Mouse (Mus musculus) MEL (cell line): Measurements from ENCODE around the gene Sat1. TPM values are rescaled to one million over a fixed set of nuclear protein-coding genes. Genes with fewer than 3 reads are reported as not detected.

Source experiments
- DNase-seq: peaks from one replicate; pipeline ENCODE4 v3.0.0; 2011; ENCODE audit warnings: low read depth, low spot score
- H3K27ac ChIP-seq: 2 replicates; pipeline ENCODE4 v1.5.1; 2012; ENCODE audit warnings: low read depth, mild to moderate bottlenecking, control low read depth, low read length, moderate library complexity; ENCODE audit not compliant: control insufficient read depth
- H3K27me3 ChIP-seq, 2 experiments: fragments of 150-350 bp in 1 of 2; sonication (generic) in 1 of 2; 2 replicates each; pipeline ENCODE4 v1.6.1; 2012; ENCODE audit warnings: low read length in 2 of 2, mild to moderate bottlenecking in 2 of 2, improper control_type of control experiment in 1 of 2, moderate library complexity in 1 of 2; ENCODE audit not compliant: insufficient read depth in 2 of 2, control insufficient read depth in 1 of 2
- H3K36me3 ChIP-seq, 2 experiments: 2 replicates each; pipeline ENCODE4 v1.6.1; 2012 to 2014; ENCODE audit warnings: low read length in 2 of 2, improper control_type of control experiment in 1 of 2, inconsistent platforms in 1 of 2, mild to moderate bottlenecking in 1 of 2; ENCODE audit not compliant: insufficient read depth in 2 of 2, control insufficient read depth in 1 of 2
- H3K4me1 ChIP-seq, 2 experiments: fragments of 150-350 bp in 1 of 2; sonication (generic) in 1 of 2; 2 replicates each; pipeline ENCODE4 v1.6.1; 2012; ENCODE audit warnings: low read length in 2 of 2, improper control_type of control experiment in 1 of 2, mild to moderate bottlenecking in 1 of 2; ENCODE audit not compliant: insufficient read depth in 2 of 2, control insufficient read depth in 1 of 2
- H3K4me3 ChIP-seq, 2 experiments: fragments of 150-350 bp in 1 of 2; sonication (generic) in 1 of 2; 2 replicates each; pipeline ENCODE4 v1.5.1; 2012; ENCODE audit warnings: low read depth in 2 of 2, low read length in 2 of 2, mild to moderate bottlenecking in 2 of 2, moderate library complexity in 2 of 2, control low read depth in 1 of 2, improper control_type of control experiment in 1 of 2; ENCODE audit not compliant: control insufficient read depth in 1 of 2, insufficient read depth in 1 of 2
- H3K79me2 ChIP-seq: 2 replicates; pipeline ENCODE4 v1.6.1; 2012; ENCODE audit warnings: mild to moderate bottlenecking, low read length, moderate library complexity; ENCODE audit not compliant: control insufficient read depth, poor library complexity, insufficient read depth
- H3K9ac ChIP-seq: 2 replicates; pipeline ENCODE4 v1.6.1; 2012; ENCODE audit warnings: low read depth, mild to moderate bottlenecking, control low read depth, low read length, moderate library complexity; ENCODE audit not compliant: control insufficient read depth, poor library complexity, severe bottlenecking
- H3K9me3 ChIP-seq: fragments of 150-350 bp; sonication (generic); replicated peaks from 2 replicates; pipeline ENCODE4 v1.6.1; 2012; ENCODE audit warnings: mild to moderate bottlenecking, low read length, improper control_type of control experiment, moderate library complexity; ENCODE audit not compliant: insufficient read depth
- CHD1 ChIP-seq: IDR thresholded peaks from 2 replicates; pipeline ENCODE4 v1.6.1; 2012; ENCODE audit warnings: low read depth, mild to moderate bottlenecking, inconsistent platforms, low read length, improper control_type of control experiment
- CHD2 ChIP-seq: IDR thresholded peaks from 2 replicates; pipeline ENCODE4 v1.6.1; 2011; ENCODE audit warnings: low read length, improper control_type of control experiment
- E2F4 ChIP-seq: IDR thresholded peaks from 2 replicates; pipeline ENCODE4 v1.6.1; 2011; ENCODE audit warnings: low read depth, low read length, improper control_type of control experiment, borderline replicate concordance
- ELF1 ChIP-seq: IDR thresholded peaks from 2 replicates; pipeline ENCODE4 v1.6.1; 2014; ENCODE audit warnings: low read depth, mild to moderate bottlenecking, inconsistent platforms, low read length, improper control_type of control experiment, moderate library complexity
- EP300 ChIP-seq, 2 experiments: IDR thresholded peaks; 2 replicates each; pipeline ENCODE4 v1.6.1; 2011; ENCODE audit warnings: improper control_type of control experiment in 2 of 2, low read length in 2 of 2, low read depth in 1 of 2, mild to moderate bottlenecking in 1 of 2
- ETS1 ChIP-seq: IDR thresholded peaks from 2 replicates; pipeline ENCODE4 v1.6.1; 2012; ENCODE audit warnings: low read depth, mild to moderate bottlenecking, inconsistent platforms, low read length, improper control_type of control experiment, moderate library complexity
- GABPA ChIP-seq: IDR thresholded peaks from 2 replicates; pipeline ENCODE4 v1.6.1; 2012; ENCODE audit warnings: low read depth, mild to moderate bottlenecking, inconsistent platforms, low read length, improper control_type of control experiment, moderate library complexity
- GATA1 ChIP-seq: IDR thresholded peaks from 2 replicates; pipeline ENCODE4 v1.6.1; 2011; ENCODE audit warnings: low read depth, low read length, improper control_type of control experiment
- HCFC1 ChIP-seq: IDR thresholded peaks from 2 replicates; pipeline ENCODE4 v1.6.1; 2012; ENCODE audit warnings: low read depth, mild to moderate bottlenecking, inconsistent platforms, low read length, improper control_type of control experiment, moderate library complexity
- JUND ChIP-seq: IDR thresholded peaks from 2 replicates; pipeline ENCODE4 v1.6.1; 2011; ENCODE audit warnings: low read depth, mild to moderate bottlenecking, improper control_type of control experiment, low read length
- KAT2A ChIP-seq: conservative IDR thresholded peaks from 2 replicates; pipeline ENCODE4 v1.6.1; 2012; ENCODE audit warnings: low read depth, low read length, improper control_type of control experiment, inconsistent platforms
- MAFK ChIP-seq: IDR thresholded peaks from 2 replicates; pipeline ENCODE4 v1.6.1; 2011; ENCODE audit warnings: low read depth, mild to moderate bottlenecking, low read length, improper control_type of control experiment, borderline replicate concordance
- MAX ChIP-seq: IDR thresholded peaks from 2 replicates; pipeline ENCODE4 v1.6.1; 2011; ENCODE audit warnings: low read length, improper control_type of control experiment
- MAZ ChIP-seq: IDR thresholded peaks from 2 replicates; pipeline ENCODE4 v1.6.1; 2012; ENCODE audit warnings: low read depth, mild to moderate bottlenecking, inconsistent platforms, low read length, improper control_type of control experiment
- MEF2A ChIP-seq: IDR thresholded peaks from 2 replicates; pipeline ENCODE4 v1.6.1; 2014; ENCODE audit warnings: low read depth, mild to moderate bottlenecking, inconsistent platforms, low read length, improper control_type of control experiment; ENCODE audit not compliant: poor library complexity, insufficient replicate concordance, severe bottlenecking; ENCODE audit errors: extremely low read depth
- MXI1 ChIP-seq: IDR thresholded peaks from 2 replicates; pipeline ENCODE4 v1.6.1; 2011; ENCODE audit warnings: mild to moderate bottlenecking, low read depth, low read length, improper control_type of control experiment
- MYB ChIP-seq: IDR thresholded peaks from 2 replicates; pipeline ENCODE4 v1.6.1; 2011; ENCODE audit warnings: mild to moderate bottlenecking, low read depth, low read length, improper control_type of control experiment
- MYC ChIP-seq: IDR thresholded peaks from 2 replicates; pipeline ENCODE4 v1.6.1; 2011; ENCODE audit warnings: low read depth, mild to moderate bottlenecking, low read length, improper control_type of control experiment, moderate library complexity
- NELFE ChIP-seq: IDR thresholded peaks from 2 replicates; pipeline ENCODE4 v1.6.1; 2011; ENCODE audit warnings: low read depth, low read length, improper control_type of control experiment
- NRF1 ChIP-seq: IDR thresholded peaks from 2 replicates; pipeline ENCODE4 v1.6.1; 2014; ENCODE audit warnings: low read depth, mild to moderate bottlenecking, inconsistent platforms, low read length, improper control_type of control experiment, moderate library complexity; ENCODE audit not compliant: poor library complexity, insufficient read depth, severe bottlenecking
- RAD21 ChIP-seq: IDR thresholded peaks from 2 replicates; pipeline ENCODE4 v1.6.1; 2011; ENCODE audit warnings: mild to moderate bottlenecking, low read depth, low read length, improper control_type of control experiment
- RCOR1 ChIP-seq: IDR thresholded peaks from 2 replicates; pipeline ENCODE4 v1.6.1; 2012; ENCODE audit warnings: low read depth, mild to moderate bottlenecking, inconsistent platforms, low read length, improper control_type of control experiment
- SMC3 ChIP-seq: IDR thresholded peaks from 2 replicates; pipeline ENCODE4 v1.6.1; 2011; ENCODE audit warnings: low read depth, low read length, improper control_type of control experiment
- TAL1 ChIP-seq: IDR thresholded peaks from 2 replicates; pipeline ENCODE4 v1.6.1; 2012; ENCODE audit warnings: mild to moderate bottlenecking, inconsistent platforms, low read length, moderate library complexity, mixed read lengths
- TBP ChIP-seq: IDR thresholded peaks from 2 replicates; pipeline ENCODE4 v1.8.0; 2011; ENCODE audit warnings: low read depth, low read length, improper control_type of control experiment
- TCF12 ChIP-seq: IDR thresholded peaks from 2 replicates; pipeline ENCODE4 v1.6.1; 2014; ENCODE audit warnings: low read depth, mild to moderate bottlenecking, inconsistent platforms, low read length, improper control_type of control experiment, moderate library complexity
- USF1 ChIP-seq: IDR thresholded peaks from 2 replicates; pipeline ENCODE4 v1.6.1; 2014; ENCODE audit warnings: low read depth, mild to moderate bottlenecking, inconsistent platforms, low read length, improper control_type of control experiment, moderate library complexity
- USF2 ChIP-seq, 2 experiments: IDR thresholded peaks; 2 replicates each; pipeline ENCODE4 v1.6.1; 2011 to 2012; ENCODE audit warnings: improper control_type of control experiment in 2 of 2, low read length in 2 of 2, borderline replicate concordance in 1 of 2, inconsistent platforms in 1 of 2, low read depth in 1 of 2, mild to moderate bottlenecking in 1 of 2; ENCODE audit not compliant: insufficient read depth in 1 of 2
- ZC3H11A ChIP-seq: IDR thresholded peaks from 2 replicates; pipeline ENCODE4 v1.6.1; 2012; ENCODE audit warnings: low read depth, mild to moderate bottlenecking, inconsistent platforms, low read length, improper control_type of control experiment
- ZKSCAN1 ChIP-seq: IDR thresholded peaks from 2 replicates; pipeline ENCODE4 v1.6.1; 2012; ENCODE audit warnings: low read depth, mild to moderate bottlenecking, inconsistent platforms, low read length, improper control_type of control experiment, moderate library complexity
- ZMIZ1 ChIP-seq: IDR thresholded peaks from 2 replicates; pipeline ENCODE4 v1.6.1; 2012; ENCODE audit warnings: low read depth, mild to moderate bottlenecking, inconsistent platforms, low read length, improper control_type of control experiment, moderate library complexity
- ZNF384 ChIP-seq: IDR thresholded peaks from 2 replicates; pipeline ENCODE4 v1.6.1; 2012; ENCODE audit warnings: low read depth, mild to moderate bottlenecking, inconsistent platforms, low read length, improper control_type of control experiment
- polyA plus RNA-seq, 2 experiments: library from polyadenylated mRNA; stranded (reverse) in 1 of 2; unstranded in 1 of 2; fragments of >175 nt in 1 of 2; fragments of >200 nt in 1 of 2; gene quantifications; 2 replicates each; pipeline versions ENCODE4 v1.2.1 to v1.2.4; 2012; ENCODE audit warnings: low replicate concordance in 2 of 2, low read depth in 1 of 2; ENCODE audit not compliant: insufficient read length in 2 of 2, insufficient read depth in 1 of 2, missing spikeins in 1 of 2
- total RNA-seq: library from RNA; depleted of rRNA; stranded (reverse); fragments of 300-350 nt; gene quantifications from 2 replicates; pipeline ENCODE4 v1.2.3, GENCODE M21; 2012

Gene Sat1
- total and polyA plus RNA-seq, 3 experiments = 70.8 to 167 (median 73.7) TPM

- no peak for DNase-seq
- H3K27me3 ChIP-seq = no peaks in the 10 kb centered on the region; a peak in 1 of 4 replicates
- H3K9me3 ChIP-seq = no peaks in the 10 kb centered on the region
- H3K9ac ChIP-seq = no peak overlapping the region
- H3K79me2 ChIP-seq = no peaks in the 10 kb centered on the region
- TF ChIP-seq NRF1 (no peak), MXI1 (no peak), USF2 (IDR thresholded peaks at IDR 0.05; ENCODE audit: borderline replicate concordance in 1 of 2, insufficient read depth in 1 of 2, low read depth in 1 of 2, low read length in 2 of 2) (no peak), GABPA (no peak), ZNF384 (no peak), MAZ (no peak), CHD2 (no peak), MEF2A (no peak), RCOR1 (no peak), TAL1 (no peak), USF1 (peak; percentile 19; the same call in 1 of the 2 replicates), TCF12 (peak; percentile 5; the same call in 1 of the 2 replicates), ZKSCAN1 (no peak), MAX (no peak), ZC3H11A (no peak), KAT2A (no peak), MYB (no peak), EP300 (IDR thresholded peaks at IDR 0.05; ENCODE audit: low read depth in 1 of 2, low read length in 2 of 2) (peak in 1 of 2 experiments; percentile 35; a peak in 1 of 4 replicates), E2F4 (no peak), TBP (no peak), NELFE (no peak), GATA1 (no peak), ETS1 (peak; percentile 66; the same call in 1 of the 2 replicates), SMC3 (no peak), JUND (no peak), MAFK (no peak), HCFC1 (no peak), ZMIZ1 (no peak), CHD1 (no peak), MYC (no peak), RAD21 (no peak), ELF1 (no peak)
- no peaks in the 10 kb centered on the region; a peak in 1 of 4 replicates for H3K4me1 ChIP-seq
- peak overlapping the region; percentile 39; the same call in 1 of the 2 replicates for H3K27ac ChIP-seq
- H3K4me3 ChIP-seq = no peak overlapping the region
- H3K36me3 ChIP-seq = no peaks in the 10 kb centered on the region
These were observed 13.6 kb downstream of the Sat1 start for GRCm38 (mm10) chrX:155202406-155203305.
